Mouse (Mus musculus) CH12.LX (cell line): ENCODE measurements around the gene Gm20388. TPM values are rescaled to one million over a fixed set of nuclear protein-coding genes. Genes with fewer than 3 reads are reported as not detected.
A peak's percentile ranks its signal among the peaks of the same experiment; 100 is the strongest.

Source experiments
- DNase-seq: peaks from one replicate; pipeline ENCODE4 v3.0.0-alpha.2; 2013; ENCODE audit errors: extremely low read depth
- H3K27ac ChIP-seq: 2 replicates; pipeline ENCODE4 v1.5.1; 2012; ENCODE audit warnings: low read depth, mild to moderate bottlenecking, control low read depth, moderate library complexity; ENCODE audit not compliant: insufficient read depth
- H3K27me3 ChIP-seq: replicated peaks from 2 replicates; pipeline ENCODE3; 2012; ENCODE audit warnings: inconsistent platforms
- H3K36me3 ChIP-seq, 2 experiments: replicated peaks in 1 of 2; 2 replicates each; pipeline versions ENCODE3 to v1.6.1; 2012; ENCODE audit warnings: inconsistent platforms in 1 of 2, low read length in 1 of 2, mild to moderate bottlenecking in 1 of 2, mixed read lengths in 1 of 2, moderate library complexity in 1 of 2; ENCODE audit not compliant: control insufficient read depth in 1 of 2, insufficient read depth in 1 of 2
- H3K4me1 ChIP-seq, 2 experiments: 2 replicates each; pipeline ENCODE4 v1.6.1; 2012; ENCODE audit warnings: inconsistent platforms in 1 of 2, moderate library complexity in 1 of 2; ENCODE audit not compliant: insufficient read depth in 2 of 2, control insufficient read depth in 1 of 2
- H3K4me2 ChIP-seq: 2 replicates; pipeline ENCODE4 v1.6.1; 2012; ENCODE audit warnings: low read depth, mild to moderate bottlenecking, control low read depth; ENCODE audit not compliant: poor library complexity, insufficient read depth, severe bottlenecking
- H3K4me3 ChIP-seq, 3 experiments: fragments of 150-350 bp in 1 of 3; sonication (generic) in 1 of 3; replicated peaks in 1 of 3; 2 replicates each; pipeline versions ENCODE3 to v1.5.1; 2011 to 2012; ENCODE audit warnings: low read depth in 2 of 3, low read length in 2 of 3, mild to moderate bottlenecking in 2 of 3, moderate library complexity in 2 of 3, control low read depth in 1 of 3, improper control_type of control experiment in 1 of 3, inconsistent platforms in 1 of 3, mixed read lengths in 1 of 3; ENCODE audit not compliant: poor library complexity in 1 of 3
- H3K79me2 ChIP-seq: replicated peaks from 2 replicates; pipeline ENCODE4 v1.6.1; 2012; ENCODE audit warnings: mild to moderate bottlenecking, moderate library complexity; ENCODE audit not compliant: control insufficient read depth, poor library complexity, insufficient read depth, severe bottlenecking; ENCODE audit errors: extremely low read depth
- H3K9ac ChIP-seq: 2 replicates; pipeline ENCODE4 v1.6.1; 2012; ENCODE audit warnings: low read depth, mild to moderate bottlenecking, control low read depth, moderate library complexity; ENCODE audit not compliant: insufficient read depth
- H3K9me3 ChIP-seq: replicated peaks from 2 replicates; pipeline ENCODE3; 2012; ENCODE audit warnings: low read length, inconsistent platforms, mixed read lengths
- BHLHE40 ChIP-seq: IDR thresholded peaks from 2 replicates; pipeline ENCODE4 v1.6.1; 2011; ENCODE audit warnings: mild to moderate bottlenecking, low read depth, low read length, improper control_type of control experiment
- CHD2 ChIP-seq: IDR thresholded peaks from 2 replicates; pipeline ENCODE4 v1.6.1; 2011; ENCODE audit warnings: low read length, improper control_type of control experiment
- CTCF ChIP-seq, 2 experiments: IDR thresholded peaks in 1 of 2; conservative IDR thresholded peaks in 1 of 2; 2 replicates each; pipeline ENCODE4 v1.5.1; 2011 to 2012; ENCODE audit warnings: low read depth in 2 of 2, low read length in 2 of 2, improper control_type of control experiment in 1 of 2, inconsistent platforms in 1 of 2, mild to moderate bottlenecking in 1 of 2, moderate library complexity in 1 of 2
- ETS1 ChIP-seq: conservative IDR thresholded peaks from 2 replicates; pipeline ENCODE4 v1.6.1; 2012; ENCODE audit warnings: low read depth, mild to moderate bottlenecking, inconsistent platforms, low read length, improper control_type of control experiment, moderate library complexity
- GABPA ChIP-seq: IDR thresholded peaks from 2 replicates; pipeline ENCODE4 v1.6.1; 2012; ENCODE audit warnings: low read depth, low read length, improper control_type of control experiment, inconsistent platforms; ENCODE audit not compliant: insufficient replicate concordance
- HCFC1 ChIP-seq: IDR thresholded peaks from 2 replicates; pipeline ENCODE4 v1.6.1; 2012; ENCODE audit warnings: low read depth, mild to moderate bottlenecking, inconsistent platforms, low read length, improper control_type of control experiment
- IRF4 ChIP-seq: IDR thresholded peaks from 2 replicates; pipeline ENCODE4 v1.6.1; 2014; ENCODE audit warnings: low read depth, mild to moderate bottlenecking, inconsistent platforms, low read length, improper control_type of control experiment
- MAX ChIP-seq: IDR thresholded peaks from 2 replicates; pipeline ENCODE4 v1.6.1; 2011; ENCODE audit warnings: low read length, improper control_type of control experiment
- MAZ ChIP-seq: IDR thresholded peaks from 2 replicates; pipeline ENCODE4 v1.6.1; 2012; ENCODE audit warnings: low read depth, mild to moderate bottlenecking, inconsistent platforms, low read length, improper control_type of control experiment, moderate library complexity
- MXI1 ChIP-seq: IDR thresholded peaks from 2 replicates; pipeline ENCODE4 v1.6.1; 2011; ENCODE audit warnings: mild to moderate bottlenecking, low read depth, low read length, improper control_type of control experiment
- MYC ChIP-seq: IDR thresholded peaks from 2 replicates; pipeline ENCODE4 v1.6.1; 2011; ENCODE audit warnings: low read depth, mild to moderate bottlenecking, improper control_type of control experiment, low read length
- NELFE ChIP-seq: IDR thresholded peaks from 2 replicates; pipeline ENCODE4 v1.6.1; 2011; ENCODE audit warnings: low read depth, low read length, improper control_type of control experiment
- NRF1 ChIP-seq: IDR thresholded peaks from 2 replicates; pipeline ENCODE4 v1.6.1; 2014; ENCODE audit warnings: low read depth, mild to moderate bottlenecking, inconsistent platforms, low read length, improper control_type of control experiment, moderate library complexity
- POLR2A ChIP-seq: IDR thresholded peaks from 2 replicates; pipeline ENCODE4 v1.6.1; 2011; ENCODE audit warnings: low read depth, mild to moderate bottlenecking, improper control_type of control experiment, low read length
- POLR2AphosphoS2 ChIP-seq: IDR thresholded peaks from 2 replicates; pipeline ENCODE4 v1.6.1; 2011; ENCODE audit warnings: low read depth, low read length, improper control_type of control experiment
- RAD21 ChIP-seq: IDR thresholded peaks from 2 replicates; pipeline ENCODE4 v1.6.1; 2011; ENCODE audit warnings: low read depth, mild to moderate bottlenecking, low read length, improper control_type of control experiment, moderate library complexity
- SIN3A ChIP-seq: IDR thresholded peaks from 2 replicates; pipeline ENCODE4 v1.6.1; 2012; ENCODE audit warnings: low read length, improper control_type of control experiment, inconsistent platforms
- SMC3 ChIP-seq: IDR thresholded peaks from 2 replicates; pipeline ENCODE4 v1.6.1; 2011; ENCODE audit warnings: low read depth, low read length, improper control_type of control experiment
- TCF12 ChIP-seq: IDR thresholded peaks from 2 replicates; pipeline ENCODE4 v1.6.1; 2014; ENCODE audit warnings: low read depth, mild to moderate bottlenecking, inconsistent platforms, low read length, improper control_type of control experiment
- USF1 ChIP-seq: IDR thresholded peaks from 2 replicates; pipeline ENCODE4 v1.6.1; 2014; ENCODE audit warnings: low read depth, mild to moderate bottlenecking, inconsistent platforms, low read length, improper control_type of control experiment
- USF2 ChIP-seq: conservative IDR thresholded peaks from 2 replicates; pipeline ENCODE4 v1.6.1; 2011; ENCODE audit warnings: low read depth, low read length, improper control_type of control experiment
- ZKSCAN1 ChIP-seq: IDR thresholded peaks from 2 replicates; pipeline ENCODE4 v1.6.1; 2012; ENCODE audit warnings: low read depth, inconsistent platforms, low read length, improper control_type of control experiment, borderline replicate concordance
- ZNF384 ChIP-seq: IDR thresholded peaks from 2 replicates; pipeline ENCODE4 v1.6.1; 2012; ENCODE audit warnings: low read depth, low read length, improper control_type of control experiment, inconsistent platforms
- dilution Hi-C: fragments of 300-500 bp; cut with MboI; formaldehyde crosslinking; loops from 2 replicates; pipeline ENCODE4 v1.14.3; 2020; ENCODE audit warnings: low sequenced_read_pairs; ENCODE audit not compliant: extremely low pct_unique_long_range_greater_than_20kb, extremely low pct_ligation_motif_present
- in situ Hi-C: fragments of 300-500 bp; cut with MboI; formaldehyde crosslinking; loops from 3 replicates; pipeline ENCODE4 v1.14.3; 2019; ENCODE audit warnings: low sequenced_read_pairs, low pct_ligation_motif_present, low pct_unique_long_range_greater_than_20kb, mixed read lengths
- polyA plus RNA-seq: library from polyadenylated mRNA; unstranded; fragments of >175 nt; gene quantifications from 2 replicates; pipeline ENCODE4 v1.2.1, GENCODE M21; 2012; ENCODE audit warnings: low read depth; ENCODE audit not compliant: insufficient read length
- total RNA-seq, 2 experiments: library from RNA; depleted of rRNA; stranded (reverse); fragments of 300-350 nt in 1 of 2; fragments of >200 nt in 1 of 2; gene quantifications; 2 replicates each; pipeline ENCODE4 v1.2.3; 2012 to 2014

Gene Gm20388
- total and polyA plus RNA-seq, 3 experiments, result 14.8 to 26.3 (median 22.2) TPM

DNA sequence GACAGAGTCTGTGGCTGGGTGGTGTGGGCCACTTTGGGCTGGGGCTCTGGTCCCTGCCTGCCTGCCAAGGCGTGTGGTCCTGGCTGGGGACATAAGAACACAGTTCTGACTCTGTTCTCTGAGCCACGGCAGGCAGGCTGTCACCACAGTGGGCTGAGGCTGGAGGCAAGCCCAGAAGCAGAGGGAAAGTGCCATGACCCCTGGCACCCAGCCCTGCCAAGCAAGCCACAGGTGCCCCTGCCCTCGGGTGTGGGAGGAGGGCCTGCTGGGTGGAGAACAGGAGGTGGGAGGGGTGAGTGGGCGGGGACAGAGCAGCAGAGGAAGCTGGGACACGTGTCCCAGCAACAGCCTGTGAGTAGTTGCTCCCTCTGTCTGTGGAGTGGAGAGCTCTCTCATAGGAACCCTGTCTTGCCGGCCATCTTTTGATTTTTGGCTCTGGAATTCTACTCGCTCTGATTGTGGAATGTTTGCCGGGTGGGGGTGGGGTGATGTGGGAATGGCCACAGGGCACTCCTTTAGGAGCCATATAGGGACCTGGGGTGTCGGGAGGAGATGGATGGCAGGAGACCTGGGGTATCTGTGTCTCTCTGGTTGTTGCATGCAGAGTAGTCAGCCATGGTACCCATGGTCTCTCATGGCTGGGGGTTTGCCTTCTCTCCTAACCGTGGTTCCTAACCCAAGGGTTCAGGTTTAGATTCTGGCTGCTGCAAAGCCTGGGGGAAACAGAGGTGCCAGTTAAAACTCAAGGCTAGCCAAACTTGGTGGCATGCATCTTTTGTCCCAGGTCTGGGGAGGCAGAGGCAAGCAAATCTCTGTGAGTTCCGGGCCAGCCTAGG lies 458.4 kb downstream of the Gm20388 start:
- peaks cover 11 to 42% of the 10 kb centered on the region in 2 experiments for H3K4me1 ChIP-seq
- peak overlapping the region; percentile 32; the same call in 1 of the 2 replicates for H3K4me2 ChIP-seq
- dilution Hi-C loops (no loop called here), in situ Hi-C loops (no loop called here)
- no peak overlapping the region for H3K27ac ChIP-seq
- H3K36me3 ChIP-seq, result no peaks in the 10 kb centered on the region
- H3K4me3 ChIP-seq, result peak overlapping the region in 1 of 3 experiments; percentile 25
- no peaks in the 10 kb centered on the region for H3K9me3 ChIP-seq
- TF ChIP-seq SMC3 (peak; percentile 48), MXI1 (peak; percentile 84; the same call in 1 of the 2 replicates), MAX (peak; percentile 91), NELFE (0 out of 2 replicates have a peak, but pooled peaks have one; percentile 24), CTCF (conservative IDR thresholded peaks at IDR 0.05 in 1 of 2, IDR thresholded peaks at IDR 0.05 in 1 of 2; ENCODE audit: low read depth in 2 of 2, low read length in 2 of 2) (peak in 1 of 2 experiments; percentile 57; a peak in 2 of 4 replicates), RAD21 (peak; percentile 22), USF2 (peak; percentile 69), POLR2A (peak; percentile 64), SIN3A (no peak), MAZ (peak; percentile 76), NRF1 (no peak), ZNF384 (no peak), MYC (peak; percentile 88), BHLHE40 (peak; percentile 79), TCF12 (0 out of 2 replicates have a peak, but pooled peaks have one; percentile 21), USF1 (peak; percentile 79)
- DNase-seq, result peak; percentile 76
- H3K79me2 ChIP-seq, result no peaks in the 10 kb centered on the region
- no peak overlapping the region for H3K9ac ChIP-seq
- peaks cover 9% of the 10 kb centered on the region for H3K27me3 ChIP-seq

DNA sequence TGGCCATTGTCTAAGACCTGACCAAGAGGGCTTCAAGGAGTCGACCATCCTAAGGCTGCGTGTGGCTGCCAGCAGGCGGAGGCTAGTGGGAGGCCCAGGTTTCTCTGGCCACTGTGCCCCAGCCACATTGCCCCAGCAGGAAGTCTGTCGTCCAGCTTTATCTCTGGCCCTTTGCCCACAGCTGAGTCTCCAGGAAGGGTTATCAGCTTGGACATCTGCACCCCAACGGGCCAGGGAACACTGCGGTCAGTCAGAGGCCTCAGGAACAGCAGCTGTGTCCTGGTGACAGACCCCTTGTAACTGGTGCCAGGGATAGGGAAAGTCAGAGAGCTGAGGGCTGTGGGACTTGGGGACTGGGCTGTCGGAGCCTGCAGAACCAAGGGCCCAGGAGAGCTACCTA lies 459.3 kb downstream of the Gm20388 start:
- TF ChIP-seq USF2 (no peak), ZKSCAN1 (no peak), ETS1 (no peak), SIN3A (no peak), MYC (no peak), GABPA (no peak), MXI1 (no peak), CTCF (conservative IDR thresholded peaks at IDR 0.05 in 1 of 2, IDR thresholded peaks at IDR 0.05 in 1 of 2; ENCODE audit: low read depth in 2 of 2, low read length in 2 of 2) (no peak), HCFC1 (no peak), POLR2A (no peak), SMC3 (no peak), IRF4 (no peak), CHD2 (no peak), MAZ (no peak), POLR2AphosphoS2 (no peak)
- TF ChIP-seq, all 38 proteins: peak for 0
- H3K27ac ChIP-seq, result no peak overlapping the region
- H3K4me1 ChIP-seq, result peaks cover 8 to 42% of the 10 kb centered on the region in 2 experiments
- H3K79me2 ChIP-seq, result no peaks in the 10 kb centered on the region
- H3K9ac ChIP-seq, result no peak overlapping the region
- H3K4me3 ChIP-seq, result no peak overlapping the region
- dilution Hi-C loops, result no loop called here
- no peak for DNase-seq
- H3K27me3 ChIP-seq, result peaks cover 9% of the 10 kb centered on the region
- no peak overlapping the region for H3K4me2 ChIP-seq
- no peaks in the 10 kb centered on the region for H3K36me3 ChIP-seq
- H3K9me3 ChIP-seq, result no peaks in the 10 kb centered on the region
- in situ Hi-C loops, result no loop called here
